Mouse (Mus musculus): ENCODE measurements at regions not wholly inside any gene's neighbourhood (a gene's known extent, or its start where the extent isn't known, plus 50 kb on each side); places are given as distances from the start of the nearest gene placed in this dataset.

DNA sequence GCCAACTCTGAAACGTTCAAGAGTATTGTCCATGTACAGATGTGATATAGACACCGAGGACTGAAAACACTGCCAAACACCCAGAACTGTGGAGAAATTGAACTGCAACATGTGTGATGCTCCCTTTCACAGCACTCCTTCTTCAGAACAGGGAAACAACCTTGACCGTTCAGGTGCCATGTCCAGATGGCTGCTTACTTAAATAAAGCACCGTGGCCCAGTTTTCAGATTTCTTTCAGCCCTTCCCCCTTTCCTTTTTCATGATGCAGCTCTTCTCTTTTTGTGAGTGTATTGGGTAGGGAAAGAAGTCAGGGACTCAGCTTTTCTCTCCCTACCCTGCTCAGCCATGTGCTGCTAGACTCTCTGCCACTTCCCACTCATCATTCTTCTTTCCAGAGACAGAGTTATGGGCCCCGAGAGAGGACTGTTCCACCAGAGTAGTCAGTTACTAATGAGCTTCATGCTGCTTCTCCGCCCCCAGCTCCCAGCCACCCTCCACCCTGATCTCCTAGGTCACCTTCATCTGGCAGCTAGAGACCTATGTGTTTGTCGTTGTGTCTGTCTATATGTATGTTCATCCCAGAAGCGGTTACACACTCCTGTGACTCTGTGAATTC lies 74.3 kb upstream of the Astn2 start:
- peak; percentile 56 for ATAC-seq (ENCODE audit: low TSS enrichment)
